Mouse (Mus musculus) 3134 (cell line): Measurements from ENCODE around the gene Tbc1d2.
"Not testable (repeated sequence)": the region's sequence is repeated elsewhere in the genome, so short reads cannot be mapped to it uniquely, and the experiment has no call there.

Source experiments
- DNase-seq: peaks from one replicate; pipeline ENCODE4 v3.0.0-alpha.2; 2011; ENCODE audit warnings: low spot score; ENCODE audit not compliant: insufficient read length; ENCODE audit errors: extremely low read depth

The Tbc1d2 gene

GRCm38 (mm10) chr4:46602704-46603103 lies 47.3 kb downstream of the Tbc1d2 start:
- no peak for DNase-seq

GRCm38 (mm10) chr4:46601844-46602423 lies 48.1 kb downstream of the Tbc1d2 start, which contains the start of gene Coro2a:
TSS of gene Coro2a (minus strand) at chr4:46602202.
- no peak for DNase-seq

- no peak for DNase-seq
Observed at GRCm38 (mm10) chr4:46601258-46601843, 48.7 kb downstream of the Tbc1d2 start.

- no peak for DNase-seq
Observed at GRCm38 (mm10) chr4:46600473-46601257, 49.3 kb downstream of the Tbc1d2 start.

- not testable (repeated sequence) for DNase-seq
Observed at GRCm38 (mm10) chr4:46599609-46600008, 50.4 kb downstream of the Tbc1d2 start.

GRCm38 (mm10) chr4:46598981-46599380 lies 51.0 kb downstream of the Tbc1d2 start:
- no peak for DNase-seq

GRCm38 (mm10) chr4:46598111-46598510 lies 51.9 kb downstream of the Tbc1d2 start:
- no peak for DNase-seq

- DNase-seq: no peak
Observed at GRCm38 (mm10) chr4:46597286-46597961, 52.6 kb downstream of the Tbc1d2 start.

GRCm38 (mm10) chr4:46596398-46596797 lies 53.6 kb downstream of the Tbc1d2 start:
- no peak for DNase-seq

GRCm38 (mm10) chr4:46594131-46594530 lies 55.9 kb downstream of the Tbc1d2 start:
- no peak for DNase-seq

GRCm38 (mm10) chr4:46593472-46593871 lies 56.5 kb downstream of the Tbc1d2 start:
- no peak for DNase-seq

- DNase-seq: no peak
Observed at GRCm38 (mm10) chr4:46591833-46592520, 58.0 kb downstream of the Tbc1d2 start.

- DNase-seq: no peak
Observed at GRCm38 (mm10) chr4:46590810-46591209, 59.2 kb downstream of the Tbc1d2 start.

GRCm38 (mm10) chr4:46589946-46590684 lies 59.9 kb downstream of the Tbc1d2 start:
- DNase-seq: no peak

GRCm38 (mm10) chr4:46589151-46589550 lies 60.9 kb downstream of the Tbc1d2 start:
- no peak for DNase-seq

GRCm38 (mm10) chr4:46586473-46586872 lies 63.5 kb downstream of the Tbc1d2 start:
- DNase-seq: no peak

GRCm38 (mm10) chr4:46585811-46586190 lies 64.2 kb downstream of the Tbc1d2 start:
- no peak for DNase-seq

- DNase-seq: no peak
Observed at GRCm38 (mm10) chr4:46585041-46585810, 64.8 kb downstream of the Tbc1d2 start.

GRCm38 (mm10) chr4:46584536-46584935 lies 65.5 kb downstream of the Tbc1d2 start:
- DNase-seq: not testable (repeated sequence)
